Mouse (Mus musculus): ENCODE measurements around the gene Hhat.

DNA sequence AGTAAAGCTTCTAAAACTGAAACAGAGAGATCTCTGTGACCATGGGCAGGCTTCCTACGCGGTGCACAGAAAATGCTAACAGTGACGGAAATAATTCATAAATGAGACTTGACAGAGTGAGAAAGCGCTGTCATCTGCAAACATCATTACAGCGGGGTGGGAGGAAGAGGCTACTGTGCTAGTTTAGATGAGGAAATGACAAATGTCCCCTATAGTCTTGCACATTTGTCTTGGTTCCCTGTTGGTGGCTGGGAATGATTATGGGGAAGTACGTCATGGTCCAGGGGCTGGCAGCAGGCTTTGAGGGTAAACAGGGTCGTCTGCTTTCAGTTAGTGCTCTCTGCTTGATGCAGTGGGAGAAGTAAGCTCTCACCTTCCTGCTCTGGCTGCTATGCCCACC, 233.9 kb downstream of the Hhat start:
- TF ChIP-seq CTCF (IDR thresholded peaks at IDR 0.05; ENCODE audit: insufficient read depth, low read depth, low read length) = no peak
- no peak for TF ChIP-seq POLR2A (IDR thresholded peaks at IDR 0.05; ENCODE audit: insufficient read depth, low read depth, low read length)

Measured in olfactory bulb, adult 2 months (tissue).